18 mouse cellular contexts compared by ENCODE assay signal in genomic region chr3:103112216-103112615, GRCm38 (mm10). TPM values are rescaled to one million over a fixed set of nuclear protein-coding genes. Genes with fewer than 3 reads are reported as not detected.
"Had no signal": no experiment of that assay in that cellular context is flagged by ENCODE, and none has a peak within 500 bp of the region (broad histone marks: within the 10 kb centered on the region; RNA-seq: fewer than 3 reads in every experiment).

No protein-coding gene starts in this region.

- DNase-seq: kidney, adult 18-20 months; kidney, postnatal 14 days; left cerebral cortex, postnatal 4 days; liver, postnatal 0 days; lung, postnatal 14 days; right cerebral cortex, postnatal 14 days; thymus, postnatal 36 days had no signal

- H3K4me3 ChIP-seq: kidney, embryonic 15.5 days; lung, embryonic 15.5 days; midbrain, embryonic 13.5 days; neural tube, embryonic 12.5 days; stomach, embryonic 15.5 days had no signal

- H3K27me3 ChIP-seq: kidney, embryonic 15.5 days; lung, embryonic 15.5 days; midbrain, embryonic 13.5 days; neural tube, embryonic 12.5 days; stomach, embryonic 15.5 days had no signal

- H3K9me3 ChIP-seq: kidney, embryonic 15.5 days; lung, embryonic 15.5 days; midbrain, embryonic 13.5 days; neural tube, embryonic 12.5 days; stomach, embryonic 15.5 days had no signal

- H3K9ac ChIP-seq: kidney, embryonic 15.5 days; liver, postnatal 0 days; lung, embryonic 15.5 days; midbrain, embryonic 13.5 days; neural tube, embryonic 12.5 days; stomach, embryonic 15.5 days had no signal

- H3K36me3 ChIP-seq: kidney, embryonic 15.5 days; lung, embryonic 15.5 days; midbrain, embryonic 13.5 days; neural tube, embryonic 12.5 days; stomach, embryonic 15.5 days had no signal

- H3K4me1 ChIP-seq: midbrain, embryonic 13.5 days; neural tube, embryonic 12.5 days; stomach, embryonic 15.5 days had no signal

- H3K27ac ChIP-seq: kidney, embryonic 15.5 days; lung, embryonic 15.5 days; macrophage; midbrain, embryonic 13.5 days; neural tube, embryonic 12.5 days; stomach, embryonic 15.5 days had no signal

- H3K4me2 ChIP-seq: kidney, embryonic 15.5 days; liver, embryonic 11.5 days; lung, embryonic 15.5 days; midbrain, embryonic 13.5 days; neural tube, embryonic 12.5 days; stomach, embryonic 15.5 days had no signal

- ATAC-seq: liver, postnatal 0 days; midbrain, embryonic 13.5 days had no signal

RNA-seq across cellular contexts. Expression of gene Ampd1, which starts 38.4 kb away (rescaled TPM):
- total RNA-seq: layer of hippocampus, adult 8-10 months; layer of hippocampus, postnatal 14 days; left cerebral cortex, adult 18-20 months; left cerebral cortex, postnatal 10 days; left cerebral cortex, postnatal 4 days had no signal
- polyA plus RNA-seq: liver, postnatal 0 days; macrophage; midbrain, embryonic 13.5 days; stomach, embryonic 15.5 days had no signal
